Mouse (Mus musculus) heart, embryonic 14.5 days (tissue): ENCODE data around the gene Cyp2b23. TPM values are rescaled to one million over a fixed set of nuclear protein-coding genes. Genes with fewer than 3 reads are reported as not detected.
"Not testable (repeated sequence)": the region's sequence is repeated elsewhere in the genome, so short reads cannot be mapped to it uniquely, and the experiment has no call there.

Source experiments
- ATAC-seq: fragments of 200-750 bp; cut with Nextera tagmentation; 2 replicates; pipeline ENCODE4 v1.8.0; 2017; ENCODE audit warnings: low read depth, moderate TSS enrichment; ENCODE audit not compliant: insufficient number of reproducible peaks, insufficient read depth, low FRiP score
- H3K27ac ChIP-seq, 2 experiments: fragments of 200-500 bp in 1 of 2; fragments of 300-500 bp in 1 of 2; sonication (generic) in 1 of 2; replicated peaks in 1 of 2; 2 replicates each; pipeline ENCODE4 v1.5.1; 2012 to 2014; ENCODE audit warnings: low read depth in 2 of 2, low read length in 2 of 2, control low read depth in 1 of 2, mild to moderate bottlenecking in 1 of 2, mixed read lengths in 1 of 2; ENCODE audit not compliant: control insufficient read depth in 1 of 2, insufficient read depth in 1 of 2
- H3K27me3 ChIP-seq: fragments of 300-500 bp; sonication (generic); 2 replicates; pipeline ENCODE4 v1.6.1; 2014; ENCODE audit warnings: mild to moderate bottlenecking, low read length, control low read depth; ENCODE audit not compliant: control insufficient read depth, insufficient read depth
- H3K36me3 ChIP-seq: fragments of 300-500 bp; sonication (generic); 2 replicates; pipeline ENCODE4 v1.6.1; 2014; ENCODE audit warnings: mild to moderate bottlenecking, control low read depth, low read length, mixed read lengths; ENCODE audit not compliant: control insufficient read depth, insufficient read depth
- H3K4me1 ChIP-seq, 2 experiments: fragments of 200-500 bp in 1 of 2; fragments of 300-500 bp in 1 of 2; sonication (generic) in 1 of 2; 2 replicates each; pipeline ENCODE4 v1.6.1; 2012 to 2014; ENCODE audit warnings: low read length in 2 of 2, control low read depth in 1 of 2, mixed read lengths in 1 of 2; ENCODE audit not compliant: control insufficient read depth in 2 of 2, insufficient read depth in 2 of 2
- H3K4me2 ChIP-seq: fragments of 300-500 bp; sonication (generic); 2 replicates; pipeline ENCODE4 v1.6.1; 2014; ENCODE audit warnings: mild to moderate bottlenecking, low read length
- H3K4me3 ChIP-seq, 2 experiments: fragments of 200-500 bp in 1 of 2; fragments of 300-500 bp in 1 of 2; sonication (generic) in 1 of 2; 2 replicates each; pipeline ENCODE4 v1.5.1; 2012 to 2014; ENCODE audit warnings: low read length in 2 of 2, mild to moderate bottlenecking in 2 of 2, control low read depth in 1 of 2, low read depth in 1 of 2, moderate library complexity in 1 of 2; ENCODE audit not compliant: control insufficient read depth in 1 of 2, insufficient read depth in 1 of 2
- H3K9ac ChIP-seq: fragments of 300-500 bp; sonication (generic); 2 replicates; pipeline ENCODE4 v1.6.1; 2014; ENCODE audit warnings: mild to moderate bottlenecking, low read length
- H3K9me3 ChIP-seq: fragments of 300-500 bp; sonication (generic); 2 replicates; pipeline ENCODE4 v1.6.1; 2016; ENCODE audit warnings: low read length, control low read depth; ENCODE audit not compliant: control insufficient read depth
- WGBS: fragments of 180-500 bp; shearing (Covaris S2); extraction: QIAGEN DNeasy Blood & Tissue Kit; methylation state at CpG from one replicate; pipeline ENCODE4 v1.1.7; 2014; 5-methylcytosine and 5-hydroxymethylcytosine counted together
- polyA plus RNA-seq: library from polyadenylated mRNA; unstranded; fragments of >200 nt; fragmentation: Nextera tagmentation; extraction: Ambion mirVana; gene quantifications from 2 replicates; pipeline ENCODE4 v1.2.1, GENCODE M21; 2014

The Cyp2b23 gene
- polyA plus RNA-seq: not detected in 2 replicates

GRCm38 (mm10) chr7:26686337-26686736, at the start of gene Cyp2b23:
Cyp2b23 (minus strand) TSS chr7:26686437.
- Histone ChIP-seq H3K4me1 (no peaks in the 10 kb centered on the region), H3K4me3 (no peak within 1 kb of the TSS), H3K27ac (no peak within 1 kb of the TSS), H3K27me3 (no peaks in the 10 kb centered on the region), H3K9me3 (no peaks in the 10 kb centered on the region), H3K4me2 (no peak within 1 kb of the TSS), H3K9ac (no peak within 1 kb of the TSS), H3K36me3 (no peaks in the 10 kb centered on the region)
- no peak for ATAC-seq
- 64% methylated on average over 4 of the region's 4 CpGs for WGBS

GRCm38 (mm10) chr7:26711061-26711460, 24.8 kb upstream of the Cyp2b23 start:
- H3K4me1 ChIP-seq: no peaks in the 10 kb centered on the region
- no peaks in the 10 kb centered on the region for H3K27me3 ChIP-seq
- H3K9ac ChIP-seq: no peak overlapping the region
- ATAC-seq: no peak
- 84% methylated on average over 11 of the region's 11 CpGs for WGBS
- H3K4me3 ChIP-seq: no peak overlapping the region
- no peaks in the 10 kb centered on the region for H3K36me3 ChIP-seq
- H3K4me2 ChIP-seq: no peak overlapping the region
- H3K9me3 ChIP-seq: 0 out of 2 replicates have a peak, but pooled peaks cover 3% of the 10 kb centered on the region
- no peak overlapping the region for H3K27ac ChIP-seq

GRCm38 (mm10) chr7:26707061-26707460, 20.8 kb upstream of the Cyp2b23 start:
- no peak overlapping the region for H3K4me3 ChIP-seq
- no peak overlapping the region for H3K27ac ChIP-seq
- WGBS: 43% methylated on average over 11 of the region's 11 CpGs
- H3K4me1 ChIP-seq: no peaks in the 10 kb centered on the region
- no peaks in the 10 kb centered on the region for H3K9me3 ChIP-seq
- H3K27me3 ChIP-seq: no peaks in the 10 kb centered on the region
- no peaks in the 10 kb centered on the region for H3K36me3 ChIP-seq
- H3K9ac ChIP-seq: no peak overlapping the region
- H3K4me2 ChIP-seq: no peak overlapping the region
- ATAC-seq: no peak

GRCm38 (mm10) chr7:26706191-26706590, 20.0 kb upstream of the Cyp2b23 start:
- H3K4me1 ChIP-seq, H3K27me3 ChIP-seq, H3K4me3 ChIP-seq, H3K27ac ChIP-seq, H3K9ac ChIP-seq, ATAC-seq, H3K4me2 ChIP-seq, H3K36me3 ChIP-seq, H3K9me3 ChIP-seq: not testable (repeated sequence)
- 41% methylated on average over 6 of the region's 6 CpGs for WGBS

GRCm38 (mm10) chr7:26700151-26700550, 13.9 kb upstream of the Cyp2b23 start:
- WGBS: 62% methylated on average over 4 of the region's 4 CpGs
- H3K9ac ChIP-seq: no peak overlapping the region
- no peak for ATAC-seq
- H3K4me3 ChIP-seq: no peak overlapping the region
- no peaks in the 10 kb centered on the region for H3K9me3 ChIP-seq
- no peaks in the 10 kb centered on the region for H3K4me1 ChIP-seq
- no peak overlapping the region for H3K27ac ChIP-seq
- no peak overlapping the region for H3K4me2 ChIP-seq
- no peaks in the 10 kb centered on the region for H3K36me3 ChIP-seq
- H3K27me3 ChIP-seq: no peaks in the 10 kb centered on the region

- no peaks in the 10 kb centered on the region for H3K36me3 ChIP-seq
- no peak overlapping the region for H3K27ac ChIP-seq
- no peaks in the 10 kb centered on the region for H3K4me1 ChIP-seq
- no peaks in the 10 kb centered on the region for H3K9me3 ChIP-seq
- H3K4me3 ChIP-seq: no peak overlapping the region
- ATAC-seq: no peak
- no peaks in the 10 kb centered on the region for H3K27me3 ChIP-seq
- no peak overlapping the region for H3K4me2 ChIP-seq
- no peak overlapping the region for H3K9ac ChIP-seq
- WGBS: 68% methylated on average over 2 of the region's 2 CpGs
These were observed 524 bp downstream of the Cyp2b23 start for GRCm38 (mm10) chr7:26685713-26686112.

GRCm38 (mm10) chr7:26667466-26667865, 18.8 kb downstream of the Cyp2b23 start:
- not testable (repeated sequence) for H3K9me3 ChIP-seq, H3K27me3 ChIP-seq, H3K9ac ChIP-seq, H3K27ac ChIP-seq, H3K4me3 ChIP-seq, H3K36me3 ChIP-seq, ATAC-seq, H3K4me1 ChIP-seq, H3K4me2 ChIP-seq
- 26% methylated on average over 2 of the region's 2 CpGs for WGBS

GRCm38 (mm10) chr7:26666011-26666410, 20.2 kb downstream of the Cyp2b23 start:
- no peaks in the 10 kb centered on the region for H3K4me1 ChIP-seq
- no peak overlapping the region for H3K4me2 ChIP-seq
- no peaks in the 10 kb centered on the region for H3K27me3 ChIP-seq
- no peak for ATAC-seq
- H3K27ac ChIP-seq: no peak overlapping the region
- no peaks in the 10 kb centered on the region for H3K36me3 ChIP-seq
- peaks cover 5% of the 10 kb centered on the region; the same call in 1 of the 2 replicates for H3K9me3 ChIP-seq
- H3K9ac ChIP-seq: no peak overlapping the region
- 76% methylated on average over 5 of the region's 5 CpGs for WGBS
- no peak overlapping the region for H3K4me3 ChIP-seq
